Mouse (Mus musculus) C2C12 (cell line): ENCODE measurements at regions not wholly inside any gene's neighbourhood (a gene's known extent, or its start where the extent isn't known, plus 50 kb on each side); places are given as distances from the start of the nearest gene placed in this dataset.

Source experiments
- CEBPB ChIP-seq: IDR thresholded peaks from one replicate; pipeline ENCODE4 v1.6.1; 2011; ENCODE audit warnings: low read depth, mild to moderate bottlenecking, control low read depth, moderate library complexity
- CTCF ChIP-seq: IDR thresholded peaks from one replicate; pipeline ENCODE4 v1.5.1; 2011; ENCODE audit not compliant: control insufficient read depth, insufficient read depth, insufficient read length
- FOSL1 ChIP-seq: IDR thresholded peaks from one replicate; pipeline ENCODE4 v1.8.0; 2011; ENCODE audit warnings: mild to moderate bottlenecking, low read length; ENCODE audit not compliant: poor library complexity, insufficient read depth, severe bottlenecking
- MAX ChIP-seq: IDR thresholded peaks from one replicate; pipeline ENCODE4 v1.6.1; 2011; ENCODE audit warnings: mild to moderate bottlenecking, control low read depth
- MYOD1 ChIP-seq: IDR thresholded peaks from one replicate; pipeline ENCODE4 v1.6.1; 2011; ENCODE audit warnings: low read depth; ENCODE audit not compliant: control insufficient read depth, insufficient read length
- MYOG ChIP-seq: IDR thresholded peaks from one replicate; pipeline ENCODE4 v1.6.1; 2011; ENCODE audit not compliant: control insufficient read depth, insufficient read length; ENCODE audit errors: extremely low read depth
- USF1 ChIP-seq: IDR thresholded peaks from one replicate; pipeline ENCODE4 v1.6.1; 2011; ENCODE audit warnings: low read depth, mild to moderate bottlenecking, control low read depth, moderate library complexity

GRCm38 (mm10) chr4:142473284-142473683, 234.1 kb upstream of the Kazn start:
- TF ChIP-seq CTCF (no peak), USF1 (no peak), MAX (no peak), CEBPB (no peak), MYOD1 (no peak), MYOG (no peak), FOSL1 (no peak)
